Mouse (Mus musculus): ENCODE data around the gene Ovol3. TPM values are rescaled to one million over a fixed set of nuclear protein-coding genes. Genes with fewer than 3 reads are reported as not detected.

The Ovol3 gene
- polyA plus RNA-seq, 1 experiment from 2014 or later = not detected

GRCm38 (mm10) chr7:30192088-30192487, 43.4 kb downstream of the Ovol3 start:
- Histone ChIP-seq H3K27me3 (replicated peaks; ENCODE audit: control insufficient read depth, insufficient read depth, low read length) (no peaks in the 10 kb centered on the region), H3K27ac (ENCODE audit: low read length) (no peak overlapping the region), H3K4me3 (ENCODE audit: low read length) (no peak overlapping the region), H3K36me3 (ENCODE audit: control insufficient read depth, insufficient read depth, low read length) (peaks cover 14% of the 10 kb centered on the region), H3K9me3 (ENCODE audit: control insufficient read depth, low read length) (no peaks in the 10 kb centered on the region), H3K9ac (ENCODE audit: low read depth, low read length) (no peak overlapping the region), H3K4me1 (ENCODE audit: control insufficient read depth, insufficient read depth, low read length) (peaks cover 16% of the 10 kb centered on the region), H3K4me2 (ENCODE audit: low read depth, low read length) (no peak overlapping the region)
- 84% methylated on average over 12 of the region's 12 CpGs for whole genome bisulfite sequencing
- ATAC-seq = no peak

- Histone ChIP-seq H3K36me3 (ENCODE audit: control insufficient read depth, insufficient read depth, low read length) (peaks cover 14% of the 10 kb centered on the region), H3K9ac (ENCODE audit: low read depth, low read length) (no peak overlapping the region), H3K4me3 (ENCODE audit: low read length) (no peak overlapping the region), H3K27me3 (replicated peaks; ENCODE audit: control insufficient read depth, insufficient read depth, low read length) (no peaks in the 10 kb centered on the region), H3K4me2 (ENCODE audit: low read depth, low read length) (no peak overlapping the region), H3K9me3 (ENCODE audit: control insufficient read depth, low read length) (no peaks in the 10 kb centered on the region), H3K27ac (ENCODE audit: low read length) (no peak overlapping the region), H3K4me1 (ENCODE audit: control insufficient read depth, insufficient read depth, low read length) (peaks cover 14% of the 10 kb centered on the region)
- WGBS = 80% methylated on average over 4 of the region's 4 CpGs
- ATAC-seq = no peak
These were observed 46.4 kb downstream of the Ovol3 start for GRCm38 (mm10) chr7:30189116-30189491.

DNA sequence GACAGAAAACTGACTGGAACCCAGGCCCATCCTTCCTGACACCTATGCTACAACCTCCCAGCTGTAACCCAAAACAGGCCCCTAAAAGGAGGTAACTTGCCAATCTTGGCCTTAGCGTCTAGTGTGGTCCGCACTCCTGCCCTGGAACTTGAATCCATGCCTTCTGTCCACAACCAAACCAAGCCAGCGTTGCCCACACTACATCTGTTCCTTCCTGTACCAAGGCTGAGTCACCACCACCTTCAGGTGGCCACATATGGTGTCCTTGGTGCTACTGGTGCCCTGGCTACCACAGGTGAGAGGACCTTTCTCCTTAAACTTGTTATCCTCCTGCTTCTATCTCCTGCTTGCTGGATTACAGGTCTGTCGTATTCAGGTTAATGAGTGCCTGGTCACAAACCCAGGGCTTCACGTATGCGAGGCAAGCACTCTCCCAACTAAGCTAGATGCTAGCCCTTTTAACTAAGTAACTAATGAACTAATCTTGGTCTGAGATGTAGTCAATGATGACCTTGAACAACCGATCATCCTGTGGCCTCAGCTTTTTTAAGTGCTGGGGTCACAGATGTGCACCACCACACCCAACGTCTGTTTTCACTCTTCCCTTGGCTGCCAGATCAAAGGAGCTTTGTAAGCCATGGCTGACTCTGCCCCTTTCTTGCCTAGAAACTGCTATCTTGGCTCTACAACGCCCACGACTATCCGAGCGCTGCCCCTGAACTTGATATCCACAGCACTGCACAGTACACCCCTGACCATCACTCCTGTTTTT, 47.0 kb downstream of the Ovol3 start:
- ATAC-seq = no peak
- no peaks in the 10 kb centered on the region for H3K27me3 ChIP-seq (replicated peaks; ENCODE audit: control insufficient read depth, insufficient read depth, low read length)
- WGBS = 79% methylated on average over 12 of the region's 12 CpGs
- H3K27ac ChIP-seq (ENCODE audit: low read length) = no peak overlapping the region
- peaks cover 14% of the 10 kb centered on the region for H3K36me3 ChIP-seq (ENCODE audit: control insufficient read depth, insufficient read depth, low read length)
- no peaks in the 10 kb centered on the region for H3K9me3 ChIP-seq (ENCODE audit: control insufficient read depth, low read length)
- H3K4me3 ChIP-seq (ENCODE audit: low read length) = no peak overlapping the region
- peaks cover 15% of the 10 kb centered on the region for H3K4me1 ChIP-seq (ENCODE audit: control insufficient read depth, insufficient read depth, low read length)
- no peak overlapping the region for H3K4me2 ChIP-seq (ENCODE audit: low read depth, low read length)
- no peak overlapping the region for H3K9ac ChIP-seq (ENCODE audit: low read depth, low read length)

DNA sequence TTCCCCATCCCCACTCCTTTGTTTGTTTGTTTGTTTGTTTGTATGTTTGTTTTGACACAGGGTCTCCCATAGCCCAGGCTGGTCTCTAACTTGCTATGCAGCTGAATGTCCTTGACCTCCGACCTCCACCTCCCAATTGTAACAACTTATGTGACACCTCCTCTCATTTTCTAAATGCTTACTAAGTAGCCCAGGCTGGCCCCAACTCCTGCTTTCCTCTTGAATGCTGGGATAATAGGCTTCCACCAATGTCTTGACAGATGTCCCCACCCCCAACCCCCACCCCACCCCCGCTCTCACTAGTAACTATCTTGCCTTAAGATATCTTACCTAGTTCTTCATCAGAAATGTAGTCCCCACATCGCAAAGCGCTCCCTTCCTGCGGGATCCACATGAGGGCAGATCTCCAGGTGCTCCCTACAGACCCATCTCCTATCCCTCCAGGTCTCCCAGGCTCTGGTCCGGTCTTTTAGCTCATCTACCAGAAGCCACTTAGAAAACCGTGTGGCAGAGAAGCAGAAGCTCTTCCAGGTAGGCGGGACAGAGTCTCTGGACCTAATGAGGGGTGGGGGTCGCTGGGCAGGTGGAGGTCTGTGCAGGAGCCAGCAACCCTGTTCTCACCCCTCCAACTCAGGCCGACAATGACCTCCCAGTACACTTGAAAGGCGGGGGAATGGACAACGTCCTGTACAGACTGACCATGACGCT, 50.7 kb downstream of the Ovol3 start:
- peak overlapping the region; percentile 49 for H3K9ac ChIP-seq (ENCODE audit: low read depth, low read length)
- no peaks in the 10 kb centered on the region for H3K27me3 ChIP-seq (replicated peaks; ENCODE audit: control insufficient read depth, insufficient read depth, low read length)
- H3K4me3 ChIP-seq (ENCODE audit: low read length) = 0 out of 2 replicates have a peak overlapping the region, but pooled peaks have one; percentile 39
- peak overlapping the region; percentile 60; the same call in 1 of the 2 replicates for H3K4me2 ChIP-seq (ENCODE audit: low read depth, low read length)
- peaks cover 6% of the 10 kb centered on the region for H3K4me1 ChIP-seq (ENCODE audit: control insufficient read depth, insufficient read depth, low read length)
- H3K9me3 ChIP-seq (ENCODE audit: control insufficient read depth, low read length) = no peaks in the 10 kb centered on the region
- no peak for ATAC-seq
- peak overlapping the region; percentile 75 for H3K27ac ChIP-seq (ENCODE audit: low read length)
- H3K36me3 ChIP-seq (ENCODE audit: control insufficient read depth, insufficient read depth, low read length) = peaks cover 6% of the 10 kb centered on the region
- 71% methylated on average over 13 of the region's 13 CpGs for WGBS

- Histone ChIP-seq H3K4me1 (ENCODE audit: control insufficient read depth, insufficient read depth, low read length) (peaks cover 6% of the 10 kb centered on the region), H3K4me3 (ENCODE audit: low read length) (peak within 1 kb of the TSS; percentile 39), H3K9me3 (ENCODE audit: control insufficient read depth, low read length) (no peaks in the 10 kb centered on the region), H3K4me2 (ENCODE audit: low read depth, low read length) (peak within 1 kb of the TSS; percentile 60), H3K9ac (ENCODE audit: low read depth, low read length) (peak within 1 kb of the TSS; percentile 49), H3K27ac (ENCODE audit: low read length) (peak within 1 kb of the TSS; percentile 75), H3K36me3 (ENCODE audit: control insufficient read depth, insufficient read depth, low read length) (peaks cover 3% of the 10 kb centered on the region), H3K27me3 (replicated peaks; ENCODE audit: control insufficient read depth, insufficient read depth, low read length) (no peaks in the 10 kb centered on the region)
- ATAC-seq = peak; percentile 92
- 2% methylated on average over 11 of the region's 11 CpGs for WGBS
These were observed 51.6 kb downstream of the Ovol3 start, which contains the start of gene Cox7a1 for GRCm38 (mm10) chr7:30183879-30184289. Gene Cox7a1, plus strand, starts transcription at chr7:30184144.

Other genes with a start within 250 kb of the Ovol3 start
- 2.0 and 2.2 TPM in 2 replicates for gene Zfp14, start 184.3 kb downstream of the Ovol3 start, polyA plus RNA-seq (2015; fragmentation: Nextera tagmentation; extraction: Ambion mirVana)
- 4.2 and 4.4 TPM in 2 replicates for gene Zfp82, start 162.8 kb downstream of the Ovol3 start, polyA plus RNA-seq (2015; fragmentation: Nextera tagmentation; extraction: Ambion mirVana)
- gene Gm26920, start 145.3 kb downstream of the Ovol3 start, polyA plus RNA-seq (2015; fragmentation: Nextera tagmentation; extraction: Ambion mirVana) = 0.62 TPM in 1 of 2 replicates, not detected in the other
- gene Zfp566, start 145.2 kb downstream of the Ovol3 start, polyA plus RNA-seq (2015; fragmentation: Nextera tagmentation; extraction: Ambion mirVana) = 4.3 and 5.3 TPM in 2 replicates
- 60.8 and 61.0 TPM in 2 replicates for gene Zfp260, start 140.9 kb downstream of the Ovol3 start, polyA plus RNA-seq (2015; fragmentation: Nextera tagmentation; extraction: Ambion mirVana)
- gene Zfp382, start 113.8 kb downstream of the Ovol3 start, polyA plus RNA-seq (2015; fragmentation: Nextera tagmentation; extraction: Ambion mirVana) = 5.0 and 6.6 TPM in 2 replicates
- gene Zfp146, start 66.0 kb downstream of the Ovol3 start, polyA plus RNA-seq (2015; fragmentation: Nextera tagmentation; extraction: Ambion mirVana) = 9.2 and 9.7 TPM in 2 replicates
- gene Cox7a1, start 51.6 kb downstream of the Ovol3 start, polyA plus RNA-seq (2015; fragmentation: Nextera tagmentation; extraction: Ambion mirVana) = 41.5 and 50.1 TPM in 2 replicates
- 80.2 and 86.9 TPM in 2 replicates for gene Capns1, start 36.9 kb downstream of the Ovol3 start, polyA plus RNA-seq (2015; fragmentation: Nextera tagmentation; extraction: Ambion mirVana)
- 99.2 and 103 TPM in 2 replicates for gene Polr2i, start 3.8 kb downstream of the Ovol3 start, polyA plus RNA-seq (2015; fragmentation: Nextera tagmentation; extraction: Ambion mirVana)
- 139 and 142 TPM in 2 replicates for gene Tbcb, start 3.5 kb downstream of the Ovol3 start, polyA plus RNA-seq (2015; fragmentation: Nextera tagmentation; extraction: Ambion mirVana)
- gene Thap8, start 44.4 kb upstream of the Ovol3 start, polyA plus RNA-seq (2015; fragmentation: Nextera tagmentation; extraction: Ambion mirVana) = 0.22 and 0.37 TPM in 2 replicates
- gene Wdr62, start 44.7 kb upstream of the Ovol3 start, polyA plus RNA-seq (2015; fragmentation: Nextera tagmentation; extraction: Ambion mirVana) = 5.7 and 7.3 TPM in 2 replicates
- 20.9 and 22.1 TPM in 2 replicates for gene Clip3, start 56.0 kb upstream of the Ovol3 start, polyA plus RNA-seq (2015; fragmentation: Nextera tagmentation; extraction: Ambion mirVana)
- gene Alkbh6, start 73.0 kb upstream of the Ovol3 start, polyA plus RNA-seq (2015; fragmentation: Nextera tagmentation; extraction: Ambion mirVana) = 68.8 and 70.6 TPM in 2 replicates
- gene Syne4, start 79.1 kb upstream of the Ovol3 start, polyA plus RNA-seq (2015; fragmentation: Nextera tagmentation; extraction: Ambion mirVana) = 58.9 and 59.7 TPM in 2 replicates
- gene E130208F15Rik, start 86.0 kb upstream of the Ovol3 start, polyA plus RNA-seq (2015; fragmentation: Nextera tagmentation; extraction: Ambion mirVana) = 0.61 and 2.8 TPM in 2 replicates
- gene Sdhaf1, start 88.2 kb upstream of the Ovol3 start, polyA plus RNA-seq (2015; fragmentation: Nextera tagmentation; extraction: Ambion mirVana) = 13.8 and 14.3 TPM in 2 replicates
- gene Lrfn3, start 127.0 kb upstream of the Ovol3 start, polyA plus RNA-seq (2015; fragmentation: Nextera tagmentation; extraction: Ambion mirVana) = 2.5 and 3.0 TPM in 2 replicates
- 55.2 and 59.9 TPM in 2 replicates for gene Tyrobp, start 178.0 kb upstream of the Ovol3 start, polyA plus RNA-seq (2015; fragmentation: Nextera tagmentation; extraction: Ambion mirVana)
- 2.4 and 3.1 TPM in 2 replicates for gene Hcst, start 184.1 kb upstream of the Ovol3 start, polyA plus RNA-seq (2015; fragmentation: Nextera tagmentation; extraction: Ambion mirVana)
- gene Nfkbid, start 186.0 kb upstream of the Ovol3 start, polyA plus RNA-seq (2015; fragmentation: Nextera tagmentation; extraction: Ambion mirVana) = 2.6 TPM in 2 replicates
- gene Aplp1, start 209.8 kb upstream of the Ovol3 start, polyA plus RNA-seq (2015; fragmentation: Nextera tagmentation; extraction: Ambion mirVana) = 32.4 and 33.3 TPM in 2 replicates
- 1.0 and 1.1 TPM in 2 replicates for gene Kirrel2, start 222.0 kb upstream of the Ovol3 start, polyA plus RNA-seq (2015; fragmentation: Nextera tagmentation; extraction: Ambion mirVana)
- gene Nphs1, start 222.6 kb upstream of the Ovol3 start, polyA plus RNA-seq (2015; fragmentation: Nextera tagmentation; extraction: Ambion mirVana) = 0.94 and 1.8 TPM in 2 replicates

Data from intestine, embryonic 16.5 days (tissue).